Mouse (Mus musculus) layer of hippocampus, postnatal 10 days (tissue): ENCODE data around the gene AU015836. TPM values are rescaled to one million over a fixed set of nuclear protein-coding genes. Genes with fewer than 3 reads are reported as not detected.
"Not testable (repeated sequence)": the region's sequence is repeated elsewhere in the genome, so short reads cannot be mapped to it uniquely, and the experiment has no call there.

Source experiments
- DNase-seq, 2 experiments: peaks; one replicate each; pipeline ENCODE4 v3.0.0; 2021; ENCODE audit warnings: low spot score in 2 of 2
- long read RNA-seq: library from polyadenylated mRNA; stranded (forward); transcript quantifications from one replicate; pipeline ENCODE4 v2.0.0, GENCODE M21; 2023
- total RNA-seq, 2 experiments: library from RNA; stranded (reverse); gene quantifications; 2 replicates each; pipeline ENCODE4 v1.2.3; 2021

Gene AU015836
- not detected for total RNA-seq
- long read RNA-seq: 0 reads

DNA sequence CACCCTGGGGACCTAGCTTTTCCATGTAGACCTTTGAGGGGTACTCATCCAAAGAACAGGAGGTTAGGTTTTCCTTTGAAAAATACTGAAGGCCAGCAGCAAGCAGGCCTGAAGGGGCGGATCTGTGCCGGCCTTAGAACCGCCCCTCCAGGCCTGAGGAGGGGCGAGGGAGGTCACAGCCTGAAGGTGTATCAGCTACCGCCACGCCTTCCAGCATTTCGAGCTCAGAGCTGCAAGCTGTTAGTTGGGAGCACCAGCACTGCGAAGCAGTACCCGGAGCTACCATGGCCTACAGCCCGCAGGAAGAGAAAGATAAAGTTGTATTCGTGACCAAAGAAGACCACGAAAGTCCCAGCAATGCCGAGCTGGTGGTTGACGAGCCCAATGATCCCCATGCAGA lies at the start of gene AU015836:
AU015836 (plus strand) TSS at position 216 of the 400 bp plus-strand sequence.
- DNase-seq: no peak

DNA sequence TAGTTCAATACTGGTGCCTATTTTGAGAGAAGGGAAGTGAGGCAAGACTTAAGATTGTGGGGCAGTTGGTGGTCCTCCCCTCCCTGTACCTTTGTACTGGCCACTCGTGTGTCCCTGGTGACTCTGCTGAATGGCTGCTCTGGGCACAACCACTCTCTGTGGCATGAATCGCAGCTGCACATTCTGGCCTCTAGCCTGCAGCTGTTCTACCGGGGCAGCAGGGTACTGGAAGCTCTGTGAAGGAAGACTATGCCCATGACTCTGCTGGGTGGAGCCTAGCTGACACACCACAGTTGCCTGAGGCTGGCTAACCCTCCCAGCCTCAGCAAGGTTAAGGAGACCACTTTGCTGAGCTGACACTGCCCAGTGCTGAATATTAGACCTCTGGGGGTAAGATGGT lies 49.4 kb upstream of the AU015836 start:
- no peak for DNase-seq

DNA sequence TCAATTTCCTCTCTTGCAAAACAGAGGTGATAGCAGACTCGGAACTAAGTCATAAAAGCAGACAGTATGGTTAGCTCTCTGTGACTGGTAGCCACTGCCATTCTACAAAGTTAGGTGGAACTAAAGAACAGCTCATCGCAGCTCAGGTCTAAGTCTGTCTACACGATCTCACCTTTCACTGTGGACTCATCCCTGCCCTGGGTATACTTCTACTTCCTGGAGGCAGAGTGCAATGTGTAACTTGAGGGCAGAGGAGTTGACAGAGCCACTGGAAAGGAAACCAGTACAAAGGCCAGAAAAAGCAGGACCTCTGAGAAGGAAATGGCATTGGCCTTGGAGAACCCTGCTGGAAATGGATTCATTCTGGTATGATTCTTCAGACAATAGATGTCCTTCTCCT lies 40.1 kb upstream of the AU015836 start:
- DNase-seq: no peak

DNA sequence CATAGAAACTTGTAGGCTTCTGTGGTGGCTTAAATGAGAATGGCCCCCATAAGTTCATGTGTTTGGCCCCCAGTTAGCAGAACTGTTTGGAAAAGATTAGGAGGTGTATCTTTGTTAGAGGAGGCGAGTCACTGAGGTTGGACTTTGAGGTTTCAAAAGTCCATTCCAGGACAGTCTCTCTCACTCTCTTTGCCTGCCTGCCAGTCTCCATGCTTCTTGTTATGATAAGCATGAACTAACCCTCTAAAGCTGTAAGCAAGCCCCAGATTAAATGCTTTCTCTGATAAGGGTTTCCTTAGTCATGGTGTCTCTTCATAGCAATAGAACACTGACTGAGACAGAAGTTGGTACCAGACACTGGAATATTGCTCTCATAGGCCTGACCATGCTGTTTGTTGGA lies 39.7 kb upstream of the AU015836 start:
- no peak for DNase-seq

DNA sequence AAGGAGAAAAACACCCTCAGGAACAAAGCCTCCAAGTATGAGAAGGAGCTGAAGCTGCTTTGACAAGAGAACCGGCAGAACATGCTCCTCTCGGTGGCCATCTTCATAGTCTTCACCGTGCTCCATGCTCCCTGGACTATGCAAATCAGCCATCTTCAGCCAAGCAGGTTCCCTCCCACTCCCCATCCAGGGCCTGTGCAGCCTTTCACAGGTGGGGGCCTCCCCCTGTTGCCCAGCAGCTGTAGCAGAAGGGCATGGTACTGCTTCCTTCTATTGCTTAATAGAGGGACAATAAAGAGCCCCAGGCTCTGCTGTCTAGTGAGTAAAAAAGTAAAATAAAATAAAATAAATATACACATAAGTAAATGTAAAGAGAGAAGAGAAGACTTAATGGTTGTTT lies 36.8 kb upstream of the AU015836 start:
- DNase-seq: no peak

DNA sequence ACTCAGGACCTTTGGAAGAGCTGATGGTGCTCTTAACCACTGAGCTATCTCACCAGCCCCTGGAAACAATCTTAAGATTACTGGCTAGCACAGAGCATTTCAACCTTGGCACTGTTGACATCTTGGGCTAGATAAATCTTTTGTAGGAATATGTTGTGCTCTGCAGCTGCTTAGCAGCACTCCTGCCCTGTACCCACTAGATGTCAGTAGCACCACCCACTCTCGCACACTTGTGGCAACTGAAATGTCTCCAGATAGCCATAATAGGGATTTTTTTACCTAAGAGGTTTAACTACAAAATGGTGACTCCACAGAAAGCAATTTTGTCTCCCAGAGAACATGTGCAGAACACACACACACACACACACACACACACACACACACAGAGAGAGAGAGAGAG lies 11.7 kb upstream of the AU015836 start:
- peak; percentile 22 to 35 for DNase-seq

DNA sequence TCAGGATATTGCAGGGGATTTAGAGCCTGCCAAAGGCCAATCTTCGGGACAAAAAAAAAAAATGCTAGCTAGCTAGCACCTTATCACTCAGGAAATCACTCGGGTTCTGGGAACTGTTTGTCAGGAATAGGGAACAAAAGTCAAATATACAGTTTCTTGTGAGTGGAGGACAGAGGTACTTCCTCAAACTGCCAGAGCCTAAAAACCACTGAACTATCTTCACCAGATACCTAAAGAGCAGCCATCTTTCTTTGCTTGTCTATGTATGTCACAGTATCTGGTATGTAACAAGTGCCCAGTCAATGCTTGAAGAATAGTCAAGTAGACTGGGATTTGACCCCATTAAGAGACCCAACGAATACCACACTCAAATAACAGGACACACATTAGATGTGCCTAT lies 10.0 kb upstream of the AU015836 start:
- no peak for DNase-seq

DNA sequence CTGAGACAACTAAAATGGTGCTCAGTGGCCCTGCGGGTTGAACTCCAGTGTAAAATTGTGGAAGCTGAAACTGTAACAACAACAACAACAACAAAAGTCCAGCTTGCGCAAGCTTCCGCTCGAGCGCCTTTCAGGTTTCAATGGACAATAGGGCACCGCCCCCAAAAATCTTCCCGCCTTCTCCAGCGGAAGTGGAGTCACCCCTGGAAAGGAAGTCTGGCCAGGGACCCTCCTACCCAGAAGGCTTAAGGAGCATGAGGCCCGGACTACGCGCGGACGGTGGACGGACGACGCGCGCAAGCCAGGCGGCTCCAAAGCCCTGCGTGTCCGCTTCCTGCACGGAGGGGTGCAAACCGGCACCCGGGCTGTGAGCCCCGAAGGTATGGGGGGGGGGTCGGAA lies 11.9 kb downstream of the AU015836 start:
- DNase-seq: no peak

DNA sequence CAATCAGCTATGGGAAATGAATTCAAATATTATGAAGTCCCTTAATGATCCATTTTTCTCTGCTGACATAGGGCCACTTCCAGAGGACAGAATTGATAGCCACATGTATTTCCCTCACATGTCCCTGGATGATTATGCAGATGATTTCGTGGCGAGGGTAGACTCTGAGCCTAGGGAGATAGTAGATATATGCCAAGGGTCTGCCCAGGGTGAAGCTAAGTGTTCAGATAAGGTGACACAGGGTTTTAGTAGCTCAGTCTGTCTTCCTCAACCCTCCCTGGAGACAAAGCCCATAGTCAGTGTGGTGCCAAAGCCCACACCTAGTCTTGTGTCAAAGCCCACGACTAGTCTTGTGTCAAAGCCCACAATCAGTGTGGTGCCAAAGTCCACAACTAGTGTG lies 13.7 kb downstream of the AU015836 start:
- no peak for DNase-seq

DNA sequence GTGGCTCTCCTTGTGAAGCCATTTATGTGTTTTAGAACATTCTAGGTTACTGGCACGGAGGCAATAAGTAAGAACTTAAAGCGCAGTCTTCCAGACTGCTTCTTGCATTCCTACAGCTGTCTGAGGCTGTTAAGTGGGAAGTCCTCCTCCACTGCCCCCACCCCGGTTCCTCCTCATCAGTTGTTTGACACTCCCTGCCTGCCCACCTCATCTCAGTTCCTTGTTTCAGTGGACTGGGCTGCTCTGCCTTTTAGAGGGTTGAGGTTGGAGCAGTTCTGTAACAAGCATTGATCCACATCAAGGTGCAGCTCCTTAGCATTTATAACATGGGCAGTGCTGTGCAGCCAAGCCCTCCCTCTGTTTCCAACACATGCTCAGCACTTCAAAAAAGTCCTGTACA lies 16.6 kb downstream of the AU015836 start:
- DNase-seq: not testable (repeated sequence)

DNA sequence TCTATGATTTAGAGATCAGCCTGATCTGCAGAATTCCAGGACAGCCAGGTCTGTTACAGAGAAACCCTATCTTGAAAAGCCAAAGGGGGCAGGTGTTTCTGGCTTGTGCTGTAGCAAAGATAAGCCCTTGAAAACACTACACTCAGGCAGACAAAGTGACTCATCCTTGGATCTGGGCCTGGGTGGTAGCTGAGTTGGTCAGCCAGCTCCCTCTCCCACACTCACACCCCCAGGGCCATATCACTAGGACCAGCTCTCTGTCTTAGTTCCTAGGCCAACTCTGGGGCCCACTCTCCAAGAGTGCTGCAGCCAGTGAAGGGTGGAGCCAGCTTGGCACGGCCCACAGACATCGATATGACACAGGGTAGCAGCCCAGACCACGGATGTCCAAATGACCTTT lies 38.5 kb downstream of the AU015836 start:
- no peak for DNase-seq

DNA sequence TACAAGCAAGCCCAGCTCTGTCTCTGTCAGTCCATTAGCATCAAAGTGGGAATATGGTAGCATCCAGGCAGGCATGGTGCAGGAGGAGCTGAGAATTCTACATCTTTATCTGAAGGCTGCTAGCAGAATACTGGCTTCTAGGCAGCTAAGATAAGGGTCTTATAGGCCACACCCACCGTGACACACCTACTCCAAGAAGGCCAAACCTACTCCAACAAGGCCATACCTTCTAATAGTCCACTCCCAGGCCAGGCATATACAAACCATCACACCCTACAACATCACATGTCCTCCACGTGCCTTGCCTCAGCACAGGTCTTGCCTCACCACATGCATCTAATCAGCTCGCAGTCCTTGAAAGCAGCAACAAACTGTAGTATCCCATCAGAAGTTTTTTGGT lies 41.0 kb downstream of the AU015836 start:
- no peak for DNase-seq

DNA sequence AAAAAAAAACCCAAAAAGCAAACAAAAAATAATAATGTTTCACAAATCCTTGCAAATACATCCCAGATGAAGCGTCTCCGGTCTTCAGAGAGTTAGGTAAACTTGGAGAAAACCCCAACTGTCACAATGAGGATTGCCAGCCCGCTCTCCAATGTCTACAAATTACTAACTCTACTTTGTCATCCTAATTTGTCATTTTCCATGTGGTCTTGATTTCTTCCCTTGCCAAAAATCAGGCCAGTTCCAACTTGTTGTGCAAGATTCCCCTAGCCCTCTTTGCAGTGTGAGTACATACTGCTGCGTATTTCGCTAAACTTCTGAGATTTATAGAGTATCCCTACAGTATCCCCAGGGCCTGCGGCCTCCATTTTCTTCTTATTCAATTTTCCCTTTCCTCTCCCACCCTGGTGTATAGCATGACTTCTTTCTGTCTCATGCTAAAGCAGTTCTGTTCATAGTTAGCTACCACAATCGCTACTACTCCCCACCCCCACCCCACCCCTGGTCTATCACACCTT lies 43.3 kb downstream of the AU015836 start:
- DNase-seq: no peak

DNA sequence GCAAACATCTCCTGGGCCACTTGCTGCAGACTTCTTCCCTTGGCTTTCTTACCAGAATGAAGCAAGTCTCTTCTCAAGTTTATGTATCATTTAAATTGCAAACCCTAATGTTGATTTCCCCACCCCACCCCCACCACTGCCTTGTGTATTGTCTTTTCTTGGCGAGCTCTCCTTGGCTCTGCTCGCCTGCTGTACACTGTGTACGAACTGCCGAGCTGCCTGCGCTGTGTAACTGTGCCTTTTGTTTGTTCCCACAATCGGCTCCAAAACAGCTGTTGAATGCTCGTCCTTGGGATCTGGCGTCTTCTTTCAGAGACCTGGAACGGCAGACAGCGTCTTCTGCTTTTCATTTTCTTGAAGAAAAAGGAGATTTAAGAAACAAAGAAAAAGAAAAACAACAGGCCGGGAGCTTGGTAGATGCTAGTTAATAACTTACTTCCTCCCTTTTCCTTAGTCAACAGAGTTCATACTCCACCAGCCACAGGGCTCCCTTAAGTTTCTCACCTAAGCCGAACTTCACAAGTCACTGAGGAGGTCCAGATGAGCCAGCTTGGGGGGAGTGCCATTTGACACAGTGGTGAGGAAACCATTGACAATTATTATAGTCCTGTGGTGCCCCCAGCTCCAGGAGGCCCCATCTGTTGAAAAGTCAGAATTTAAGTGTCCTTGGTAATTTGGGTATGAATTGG lies 44.2 kb downstream of the AU015836 start:
- peak in 1 of 2 experiments; percentile 14 for DNase-seq

DNA sequence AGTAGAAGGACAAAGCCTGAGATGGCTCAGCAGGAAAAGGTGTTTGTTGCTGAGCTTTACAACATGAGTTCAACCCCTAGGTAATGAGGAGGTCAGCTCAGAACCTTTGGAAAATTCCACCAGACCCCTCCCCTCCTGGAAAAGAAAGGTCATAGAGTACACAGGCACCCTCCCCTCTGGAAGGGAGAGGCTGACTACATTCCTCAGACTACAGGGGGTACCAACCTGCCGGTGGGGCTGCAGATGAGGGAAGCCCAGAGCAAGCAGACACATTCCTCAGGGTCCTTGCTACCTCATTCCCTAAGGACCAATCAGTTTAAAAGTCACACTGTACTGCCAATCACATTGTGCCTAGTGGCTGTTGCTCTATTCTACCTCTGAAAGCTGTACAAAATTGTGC lies 48.4 kb downstream of the AU015836 start:
- no peak for DNase-seq

DNA sequence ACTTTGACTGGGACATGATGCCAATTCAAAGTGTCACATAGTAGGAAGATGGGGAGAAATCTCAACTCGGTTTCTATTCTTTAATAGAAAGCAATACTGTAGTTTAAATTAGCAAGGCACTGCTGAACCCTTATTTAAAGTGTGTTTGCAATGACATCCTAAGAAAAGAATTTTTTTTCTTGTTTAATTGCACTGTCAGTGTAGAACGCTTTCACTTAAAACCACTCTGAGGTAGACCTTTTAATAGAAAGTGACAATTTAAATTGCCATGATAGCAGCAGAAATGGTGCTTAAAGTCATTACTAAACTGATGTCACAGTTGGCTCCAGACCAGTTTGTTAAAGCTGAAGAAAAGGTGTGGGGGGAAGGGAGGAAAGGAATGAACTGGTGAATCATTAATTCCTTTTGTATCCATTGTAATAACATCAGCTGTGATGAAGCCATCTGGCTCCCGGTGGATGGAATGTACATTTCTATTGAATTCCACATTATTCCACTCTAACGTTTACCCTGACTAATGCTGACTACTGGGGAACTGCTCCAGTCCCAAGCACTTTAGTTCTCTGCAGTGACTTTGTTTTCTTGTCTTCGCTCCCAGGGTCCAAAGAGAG lies 53.9 kb downstream of the AU015836 start:
- DNase-seq: no peak

Other genes starting within 250 kb of the AU015836 start
- gene Pdk3, start 136.5 kb upstream of the AU015836 start, total RNA-seq: 10 to 100 TPM; 30.9 to 31.9 TPM
- gene Zfx, start 155.0 kb downstream of the AU015836 start, total RNA-seq: 10 to 100 TPM; 25.9 to 27.3 TPM
- 100 to 1,000 TPM; 124 to 175 TPM for gene Eif2s3x, start 244.2 kb downstream of the AU015836 start, total RNA-seq